Mouse (Mus musculus) testis, adult 2 months (tissue): ENCODE measurements at regions not wholly inside any gene's neighbourhood (a gene's known extent, or its start where the extent isn't known, plus 50 kb on each side); places are given as distances from the start of the nearest gene placed in this dataset.

Experiments
- CTCF ChIP-seq: fragments of 200-500 bp; IDR thresholded peaks from 2 replicates; pipeline ENCODE4 v1.5.1; 2012; ENCODE audit warnings: low read depth, mild to moderate bottlenecking, inconsistent platforms, low read length, moderate library complexity; ENCODE audit not compliant: control insufficient read depth, insufficient read depth, insufficient replicate concordance
- POLR2A ChIP-seq: fragments of 200-500 bp; IDR thresholded peaks from 2 replicates; pipeline ENCODE4 v1.6.1; 2012; ENCODE audit warnings: low read depth, mild to moderate bottlenecking, inconsistent platforms, low read length, moderate library complexity; ENCODE audit not compliant: control insufficient read depth

DNA sequence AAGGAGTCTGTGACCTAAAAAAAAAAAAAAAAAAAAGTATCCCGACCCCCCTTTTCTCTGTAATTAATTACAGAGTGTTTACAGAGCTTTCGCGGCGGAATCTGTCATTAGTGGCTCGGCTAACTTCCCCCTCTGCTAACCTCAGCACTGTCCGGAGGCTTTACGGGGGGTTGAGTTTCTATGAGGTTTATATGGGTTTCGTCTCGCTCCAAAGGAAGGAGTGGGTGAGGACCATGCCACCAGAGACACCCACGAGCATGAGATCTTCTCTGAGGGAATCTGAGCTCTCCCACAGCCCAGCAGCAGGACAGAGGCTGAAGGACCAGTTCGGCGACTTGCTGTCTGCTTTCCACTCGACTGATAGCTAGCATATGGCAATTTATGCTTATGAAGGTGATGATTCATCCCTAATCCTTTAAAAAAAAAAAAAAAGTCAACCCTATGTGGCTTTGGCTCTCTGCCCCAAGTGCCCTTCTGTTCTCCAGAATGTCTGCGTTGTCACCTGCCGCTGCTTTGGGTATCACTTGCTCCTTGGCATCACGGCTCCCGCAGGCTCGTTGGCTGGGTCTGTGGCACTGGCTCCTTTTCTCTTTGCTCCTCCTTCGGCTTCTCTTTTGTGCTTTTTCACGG, 55.8 kb upstream of the Jarid2 start:
- TF ChIP-seq CTCF = no peak
- no peak for TF ChIP-seq POLR2A
